Mouse (Mus musculus): ENCODE measurements around the gene Coq3.
A peak's percentile ranks its signal among the peaks of the same experiment; 100 is the strongest.

Gene Coq3

GRCm38 (mm10) chr4:21879565-21880220 is at the start of gene Coq3:
TSS of gene Coq3 (plus strand) at chr4:21879673.
- peak; percentile 89 for DNase-seq

GRCm38 (mm10) chr4:21832844-21833243 is 46.6 kb upstream of the Coq3 start:
- DNase-seq: no peak

- DNase-seq: peak; percentile 98
Observed at GRCm38 (mm10) chr4:21847481-21848286, 31.8 kb upstream of the Coq3 start, which contains the start of gene Pnisr. TSS of gene Pnisr (plus strand) at chr4:21847583.

GRCm38 (mm10) chr4:21848287-21848630 is 31.2 kb upstream of the Coq3 start:
- peak; percentile 96 for DNase-seq

- no peak for DNase-seq
Observed at GRCm38 (mm10) chr4:21857481-21857880, 22.0 kb upstream of the Coq3 start.

- DNase-seq: no peak
Observed at GRCm38 (mm10) chr4:21865226-21865625, 14.2 kb upstream of the Coq3 start.

DNA sequence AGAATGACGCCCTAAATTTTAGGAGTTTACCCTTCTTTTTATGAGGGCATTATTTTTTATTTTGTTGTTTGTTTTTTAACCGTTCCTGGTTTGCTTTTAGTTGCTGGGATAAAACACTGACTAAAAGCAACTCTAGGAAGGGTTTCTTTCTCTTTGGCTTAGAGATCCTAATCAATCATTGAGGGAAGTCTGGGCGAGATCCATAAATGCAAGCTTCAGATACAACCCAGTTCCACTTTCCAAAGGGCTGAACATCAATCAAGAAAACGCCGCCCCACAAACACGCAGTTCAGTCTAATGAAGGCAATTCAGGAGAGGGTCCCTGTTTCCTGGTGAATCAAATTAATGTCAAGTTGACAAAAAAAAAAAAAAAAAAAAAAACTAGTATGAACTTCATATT is 697 bp upstream of the Coq3 start:
- DNase-seq: peak; percentile 10

- no peak for DNase-seq
Observed at GRCm38 (mm10) chr4:21882806-21883205, 3.3 kb downstream of the Coq3 start.

DNA sequence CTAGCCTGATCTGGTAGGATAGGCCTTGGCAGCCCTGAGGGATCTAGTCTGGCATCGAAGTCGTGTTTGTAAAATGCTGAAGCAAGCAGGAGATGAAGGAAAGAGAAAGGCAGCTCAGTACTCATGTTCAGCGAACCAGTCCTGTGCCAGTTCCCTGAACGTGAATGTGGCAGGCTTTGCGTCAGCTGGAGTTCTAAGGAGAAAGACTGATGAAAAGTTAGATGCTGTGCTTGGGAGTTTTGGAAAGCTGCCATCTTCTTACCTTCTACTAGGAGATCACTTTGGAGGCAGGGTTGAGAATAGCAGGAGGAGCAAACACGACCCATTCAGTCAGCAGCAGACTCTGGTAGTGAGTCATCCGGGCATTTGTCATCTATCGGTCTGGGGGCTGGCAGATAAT is 6.4 kb downstream of the Coq3 start:
- no peak for DNase-seq

GRCm38 (mm10) chr4:21930971-21931771 is 51.7 kb downstream of the Coq3 start, which contains the start of gene Faxc:
TSS of gene Faxc (plus strand) at chr4:21931329.
- peak; percentile 81 for DNase-seq

- peak; percentile 51 for DNase-seq
Observed at GRCm38 (mm10) chr4:21931772-21932630, 52.5 kb downstream of the Coq3 start.

GRCm38 (mm10) chr4:21935378-21935777 is 55.9 kb downstream of the Coq3 start:
- DNase-seq: no peak

- DNase-seq: no peak
Observed at GRCm38 (mm10) chr4:21936424-21936823, 57.0 kb downstream of the Coq3 start.

DNA sequence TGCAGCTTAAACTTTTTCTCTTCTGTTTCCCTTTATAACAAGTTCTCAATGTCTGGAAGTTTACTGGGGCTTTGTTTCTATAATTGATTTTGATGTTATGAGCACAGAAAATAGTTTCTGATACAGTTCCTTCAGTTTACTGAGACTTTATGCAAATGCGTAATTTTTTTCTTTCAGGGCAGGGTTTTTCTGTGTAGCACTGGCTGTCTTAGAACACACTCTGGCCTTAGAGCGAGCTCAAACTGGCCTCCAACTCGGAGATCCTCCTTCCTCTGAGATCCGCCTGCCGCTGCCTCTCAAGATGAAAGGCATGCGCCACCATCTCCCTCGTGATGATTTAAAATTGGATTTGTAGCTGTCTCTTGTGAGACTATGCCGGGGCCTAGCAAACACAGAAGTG is 58.4 kb downstream of the Coq3 start:
- no peak for DNase-seq

GRCm38 (mm10) chr4:21944672-21945071 is 65.2 kb downstream of the Coq3 start:
- DNase-seq: no peak

GRCm38 (mm10) chr4:21951444-21951843 is 72.0 kb downstream of the Coq3 start:
- DNase-seq: peak; percentile 65

- no peak for DNase-seq
Observed at GRCm38 (mm10) chr4:21952255-21952654, 72.8 kb downstream of the Coq3 start.

GRCm38 (mm10) chr4:21957570-21958321 is 78.3 kb downstream of the Coq3 start:
- peak; percentile 69 for DNase-seq
